8 mouse cellular contexts compared by ENCODE assay signal in the genomic region with DNA sequence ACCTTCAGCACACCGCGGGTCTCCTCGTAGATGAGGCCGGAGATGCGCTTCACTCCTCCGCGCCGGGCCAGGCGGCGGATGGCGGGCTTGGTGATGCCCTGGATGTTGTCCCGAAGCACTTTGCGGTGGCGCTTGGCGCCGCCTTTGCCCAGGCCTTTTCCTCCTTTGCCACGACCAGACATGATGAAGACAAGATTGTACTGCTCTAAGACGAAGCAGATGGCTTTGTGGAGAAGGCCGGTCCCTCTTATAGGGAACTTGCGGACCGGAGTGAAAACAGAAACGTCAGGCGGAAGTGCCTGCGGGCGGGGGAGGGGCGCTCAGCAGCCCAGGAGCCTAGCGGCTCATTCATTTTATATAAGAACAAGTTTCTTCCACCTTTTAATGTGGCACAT. TPM values are rescaled to one million over a fixed set of nuclear protein-coding genes. Genes with fewer than 3 reads are reported as not detected.
DNase-seq lines count a peak whose midpoint lies in the region; ATAC-seq lines count a peak whose summit lies in the region.
"Not testable (repeated sequence)": the region's sequence is repeated elsewhere in the genome, so short reads cannot be mapped to it uniquely, and the experiment has no call there.

A gene (minus strand): TSS at position 221 of the 395 bp plus-strand sequence.

- H3K9me3 ChIP-seq in intestine, embryonic 15.5 days, result not testable (repeated sequence)

- intact Hi-C loops in left cerebral cortex, postnatal 14 days (cut with DNase I), result loop anchor here (5.0 to 10.0 kb wide), 4 partner anchors 1364 to 1704 kb away; a partner anchor contains a TSS

- peak within 1 kb of the TSS; percentile 58 for H3K4me2 ChIP-seq in intestine, embryonic 15.5 days (replicated peaks)

- under 1% methylated on average over 25 of the region's 27 CpGs for WGBS in intestine, embryonic 15.5 days

- H3K9ac ChIP-seq in intestine, embryonic 15.5 days, result peak within 1 kb of the TSS; percentile 56

- peak; percentile 93 for DNase-seq in adrenal gland, adult 8-10 months
- DNase-seq in embryo, embryonic 9.5 days (ENCODE audit: extremely low spot score), result peak; percentile 97
- DNase-seq in gastrocnemius, postnatal 4 days (ENCODE audit: low spot score in 2 of 2), result peak; percentile 78 to 93
- peak; percentile 96 to 98 for DNase-seq in left cerebral cortex, postnatal 14 days (ENCODE audit: low spot score in 2 of 2)
- peak; percentile 97 for DNase-seq in right cerebral cortex, postnatal 14 days
- DNase-seq in urinary bladder, postnatal 25 days (ENCODE audit: low spot score), result peak; percentile 95

- peak within 1 kb of the TSS; percentile 34 for H3K4me3 ChIP-seq in intestine, embryonic 15.5 days (replicated peaks)

- not testable (repeated sequence) for H3K4me1 ChIP-seq in intestine, embryonic 15.5 days (replicated peaks)

- peak within 1 kb of the TSS; percentile 87 for H3K27ac ChIP-seq in intestine, embryonic 15.5 days

- H3K27me3 ChIP-seq in intestine, embryonic 15.5 days (replicated peaks), result not testable (repeated sequence)

- peak; percentile 68 for ATAC-seq in intestine, embryonic 15.5 days
- ATAC-seq in megakaryocyte-erythroid progenitor cell, adult 5-6 weeks (replicated peaks; ENCODE audit: low FRiP score, low TSS enrichment, poor library complexity, severe bottlenecking), result peak; percentile 38

- not testable (repeated sequence) for H3K36me3 ChIP-seq in intestine, embryonic 15.5 days

RNA-seq across cellular contexts. Expression of the gene that starts here (rescaled TPM):
- 10 to 100 TPM; 42.6 to 80.0 (median 56.7) TPM for total RNA-seq in adrenal gland, adult 8-10 months (2022)
- total RNA-seq in gastrocnemius, postnatal 4 days (2021), result 100 to 1,000 TPM; 143 to 189 TPM
- 21.0 and 23.6 TPM in 2 replicates for polyA plus RNA-seq in intestine, embryonic 15.5 days (2015; fragmentation: Nextera tagmentation; extraction: Ambion mirVana)
- 10 to 100 TPM; 50.0 to 57.5 TPM for total RNA-seq in left cerebral cortex, postnatal 14 days (2021)
- total RNA-seq in megakaryocyte-erythroid progenitor cell, adult 5-6 weeks (2014; fragmentation: Nextera tagmentation), result 56.5 and 110 TPM in 2 replicates
- total RNA-seq in megakaryocyte-erythroid progenitor cell, adult 5-6 weeks (2017), result 136 and 141 TPM in 2 replicates

Comparison
In these comparisons a context has a peak if more than half of its experiments do, and no peak if none do; other contexts are left out.
1. Peak in every context shown above with its lines: DNase-seq, ATAC-seq, H3K4me3 ChIP-seq and H3K27ac ChIP-seq.